Mouse (Mus musculus): ENCODE results near the gene Slc35e3.

DNA sequence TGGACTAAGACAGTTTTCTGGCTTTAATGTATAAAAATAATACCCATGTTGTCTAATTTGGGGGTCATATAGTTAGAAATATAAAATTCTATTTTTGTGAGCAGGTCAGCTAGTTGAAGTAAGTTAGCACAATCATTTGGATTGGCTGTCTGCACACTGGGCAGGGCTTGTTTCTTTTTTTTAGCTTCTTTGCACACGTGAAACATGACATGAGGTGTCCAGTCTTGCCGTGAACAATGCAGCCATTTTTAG is 56.1 kb downstream of the Slc35e3 start:
- TF ChIP-seq POLR2A (IDR thresholded peaks at IDR 0.05; ENCODE audit: insufficient read depth, low read length) (no peak), CTCF (IDR thresholded peaks at IDR 0.05; ENCODE audit: low read depth, low read length) (no peak), EP300 (IDR thresholded peaks at IDR 0.05; ENCODE audit: insufficient read depth, low read depth, low read length) (no peak)
